Mouse (Mus musculus) spleen, postnatal 14 days (tissue): ENCODE data around the gene Snrpb2.

Source experiments
- DNase-seq, 2 experiments: peaks; one replicate each; pipeline ENCODE4 v3.0.0; 2021 to 2022; ENCODE audit warnings: low spot score in 2 of 2

Gene Snrpb2

GRCm38 (mm10) chr2:143093726-143094125, 30.9 kb downstream of the Snrpb2 start:
- DNase-seq, result no peak

GRCm38 (mm10) chr2:143094761-143095160, 31.9 kb downstream of the Snrpb2 start:
- DNase-seq, result no peak

- DNase-seq, result no peak
These were observed 34.3 kb downstream of the Snrpb2 start for GRCm38 (mm10) chr2:143097170-143097569.

- DNase-seq, result no peak
These were observed 51.0 kb downstream of the Snrpb2 start for GRCm38 (mm10) chr2:143113859-143114258.

- no peak for DNase-seq
These were observed 51.9 kb downstream of the Snrpb2 start for GRCm38 (mm10) chr2:143114716-143115115.

- no peak for DNase-seq
These were observed 54.6 kb downstream of the Snrpb2 start for GRCm38 (mm10) chr2:143117453-143117852.

- DNase-seq, result no peak
These were observed 55.4 kb downstream of the Snrpb2 start for GRCm38 (mm10) chr2:143118221-143118620.
